Mouse (Mus musculus) G1E (cell line): ENCODE measurements around the gene Olfr48. TPM values are rescaled to one million over a fixed set of nuclear protein-coding genes. Genes with fewer than 3 reads are reported as not detected.

Experiments
- ATAC-seq: 2 replicates; pipeline ENCODE4 v1.8.0; 2016; ENCODE audit warnings: mild to moderate bottlenecking; ENCODE audit not compliant: insufficient number of reproducible peaks, poor library complexity, low FRiP score, severe bottlenecking; ENCODE audit errors: extremely low read depth
- DNase-seq: peaks from one replicate; pipeline ENCODE4 v3.0.0; 2012; ENCODE audit warnings: low spot score
- H3K27me3 ChIP-seq: 2 replicates; pipeline ENCODE4 v1.6.1; 2012; ENCODE audit warnings: mild to moderate bottlenecking, low read length, inconsistent platforms; ENCODE audit not compliant: insufficient read depth
- H3K36me3 ChIP-seq: replicated peaks from 2 replicates; pipeline ENCODE3; 2012; ENCODE audit warnings: mild to moderate bottlenecking, inconsistent platforms
- H3K4me1 ChIP-seq: 2 replicates; pipeline ENCODE4 v1.6.1; 2012; ENCODE audit warnings: low read depth, low read length, inconsistent platforms, mixed read lengths; ENCODE audit not compliant: insufficient read depth
- H3K4me3 ChIP-seq: 2 replicates; pipeline ENCODE4 v1.5.1; 2012; ENCODE audit warnings: low read depth, mild to moderate bottlenecking, inconsistent platforms, low read length, moderate library complexity, mixed read lengths
- H3K9me3 ChIP-seq: replicated peaks from 2 replicates; pipeline ENCODE4 v1.6.1; 2012; ENCODE audit warnings: inconsistent platforms
- CTCF ChIP-seq: IDR thresholded peaks from 2 replicates; pipeline ENCODE4 v1.5.1; 2012; ENCODE audit warnings: low read depth, low read length, inconsistent platforms, mixed read lengths
- GATA1 ChIP-seq: IDR thresholded peaks from 2 replicates; pipeline ENCODE4 v1.6.1; 2012; ENCODE audit warnings: borderline replicate concordance, low read length, inconsistent platforms, mixed read lengths
- GATA2 ChIP-seq: IDR thresholded peaks from 2 replicates; pipeline ENCODE4 v1.6.1; 2012; ENCODE audit warnings: low read depth, low read length, inconsistent platforms, borderline replicate concordance
- POLR2AphosphoS5 ChIP-seq: IDR thresholded peaks from 2 replicates; pipeline ENCODE4 v1.6.1; 2012; ENCODE audit warnings: low read depth, low read length, inconsistent platforms; ENCODE audit not compliant: insufficient replicate concordance
- TAL1 ChIP-seq: conservative IDR thresholded peaks from 2 replicates; pipeline ENCODE4 v1.6.1; 2012; ENCODE audit warnings: low read depth, low read length, inconsistent platforms, mixed read lengths
- polyA plus RNA-seq: library from polyadenylated mRNA; stranded (reverse); fragments of >175 nt; gene quantifications from 2 replicates; pipeline ENCODE4 v1.2.3, GENCODE M21; 2012
- total RNA-seq, 2 experiments: library from RNA; stranded (forward) in 1 of 2; stranded (reverse) in 1 of 2; fragments of 200-1000 nt in 1 of 2; fragments of >200 nt in 1 of 2; fragmentation: Nextera tagmentation in 1 of 2; gene quantifications; 2 replicates each; pipeline ENCODE4 v1.2.3; 2014 to 2017

Olfr48 gene
- total and polyA plus RNA-seq, 3 experiments: not detected

- Histone ChIP-seq H3K4me3 (peak overlapping the region; percentile 7; the same call in 1 of the 2 replicates), H3K4me1 (no peaks in the 10 kb centered on the region), H3K36me3 (no peaks in the 10 kb centered on the region), H3K9me3 (peaks cover 10% of the 10 kb centered on the region), H3K27me3 (no peaks in the 10 kb centered on the region)
- TF ChIP-seq TAL1 (no peak), CTCF (no peak), POLR2AphosphoS5 (no peak), GATA2 (no peak), GATA1 (no peak)
- ATAC-seq (no peak), DNase-seq (no peak)
Measured at GRCm38 (mm10) chr2:89810751-89811150, 37.3 kb downstream of the Olfr48 start.

GRCm38 (mm10) chr2:89799583-89799982, 48.4 kb downstream of the Olfr48 start:
- H3K4me1 ChIP-seq: no peaks in the 10 kb centered on the region
- DNase-seq (no peak), ATAC-seq (no peak)
- no peak for TF ChIP-seq CTCF
- TF ChIP-seq GATA2: no peak
- TF ChIP-seq GATA1: no peak
- TF ChIP-seq POLR2AphosphoS5: no peak
- no peak for TF ChIP-seq TAL1
- H3K36me3 ChIP-seq: no peaks in the 10 kb centered on the region
- H3K9me3 ChIP-seq: peaks cover 7% of the 10 kb centered on the region
- H3K4me3 ChIP-seq: no peak overlapping the region
- H3K27me3 ChIP-seq: no peaks in the 10 kb centered on the region

GRCm38 (mm10) chr2:89793519-89793918, 54.5 kb downstream of the Olfr48 start, which contains the start of gene Olfr1254:
TSS of gene Olfr1254 (minus strand) at chr2:89793619.
- H3K4me3 ChIP-seq: no peak within 1 kb of the TSS
- no peaks in the 10 kb centered on the region for H3K4me1 ChIP-seq
- ATAC-seq: no peak
- no peaks in the 10 kb centered on the region for H3K36me3 ChIP-seq
- DNase-seq: no peak
- H3K9me3 ChIP-seq: peaks cover 2% of the 10 kb centered on the region; the same call in 1 of the 2 replicates
- no peak for TF ChIP-seq CTCF
- no peak for TF ChIP-seq TAL1
- no peak for TF ChIP-seq GATA1
- no peak for TF ChIP-seq GATA2
- no peak for TF ChIP-seq POLR2AphosphoS5
- no peaks in the 10 kb centered on the region for H3K27me3 ChIP-seq

Other genes with a start within 250 kb of the Olfr48 start
- not detected in 2 replicates for gene Olfr1247, start 234.1 kb downstream of the Olfr48 start, total RNA-seq (2014; fragmentation: Nextera tagmentation)
- gene Olfr1247, start 234.1 kb downstream of the Olfr48 start, total RNA-seq (2017): 0.06 and 0.22 TPM in 2 replicates
- gene Olfr1247, start 234.1 kb downstream of the Olfr48 start, polyA plus RNA-seq: not detected in 2 replicates
- not detected in 2 replicates for gene Olfr1248, start 230.0 kb downstream of the Olfr48 start, total RNA-seq (2014; fragmentation: Nextera tagmentation)
- gene Olfr1248, start 230.0 kb downstream of the Olfr48 start, total RNA-seq (2017): 0.17 TPM in 1 of 2 replicates, not detected in the other
- not detected in 2 replicates for gene Olfr1248, start 230.0 kb downstream of the Olfr48 start, polyA plus RNA-seq
- gene Olfr1249, start 213.2 kb downstream of the Olfr48 start, total RNA-seq (2014; fragmentation: Nextera tagmentation): not detected in 2 replicates
- not detected in 2 replicates for gene Olfr1249, start 213.2 kb downstream of the Olfr48 start, total RNA-seq (2017)
- not detected in 2 replicates for gene Olfr1249, start 213.2 kb downstream of the Olfr48 start, polyA plus RNA-seq
- not detected in 2 replicates for gene Olfr1250, start 186.7 kb downstream of the Olfr48 start, total RNA-seq (2014; fragmentation: Nextera tagmentation)
- 0.12 and 0.27 TPM in 2 replicates for gene Olfr1250, start 186.7 kb downstream of the Olfr48 start, total RNA-seq (2017)
- not detected in 2 replicates for gene Olfr1250, start 186.7 kb downstream of the Olfr48 start, polyA plus RNA-seq
- not detected in 2 replicates for gene Olfr1251, start 176.3 kb downstream of the Olfr48 start, total RNA-seq (2014; fragmentation: Nextera tagmentation)
- not detected in 2 replicates for gene Olfr1251, start 176.3 kb downstream of the Olfr48 start, total RNA-seq (2017)
- not detected in 2 replicates for gene Olfr1251, start 176.3 kb downstream of the Olfr48 start, polyA plus RNA-seq
- not detected in 2 replicates for gene Olfr1252, start 123.2 kb downstream of the Olfr48 start, total RNA-seq (2014; fragmentation: Nextera tagmentation)
- 0.06 and 0.11 TPM in 2 replicates for gene Olfr1252, start 123.2 kb downstream of the Olfr48 start, total RNA-seq (2017)
- not detected in 2 replicates for gene Olfr1252, start 123.2 kb downstream of the Olfr48 start, polyA plus RNA-seq
- gene Olfr1253, start 91.1 kb downstream of the Olfr48 start, total RNA-seq (2014; fragmentation: Nextera tagmentation): not detected in 2 replicates
- 0.06 and 0.16 TPM in 2 replicates for gene Olfr1253, start 91.1 kb downstream of the Olfr48 start, total RNA-seq (2017)
- gene Olfr1253, start 91.1 kb downstream of the Olfr48 start, polyA plus RNA-seq: not detected in 2 replicates
- gene Olfr1254, start 54.6 kb downstream of the Olfr48 start, total RNA-seq (2014; fragmentation: Nextera tagmentation): not detected in 2 replicates
- 0.22 TPM in 1 of 2 replicates, not detected in the other for gene Olfr1254, start 54.6 kb downstream of the Olfr48 start, total RNA-seq (2017)
- gene Olfr1254, start 54.6 kb downstream of the Olfr48 start, polyA plus RNA-seq: not detected in 2 replicates
- gene Olfr1255, start 36.2 kb downstream of the Olfr48 start, total RNA-seq (2014; fragmentation: Nextera tagmentation): not detected in 2 replicates
- not detected in 2 replicates for gene Olfr1255, start 36.2 kb downstream of the Olfr48 start, total RNA-seq (2017)
- not detected in 2 replicates for gene Olfr1255, start 36.2 kb downstream of the Olfr48 start, polyA plus RNA-seq
- gene Olfr1256, start 6.7 kb downstream of the Olfr48 start, total RNA-seq (2014; fragmentation: Nextera tagmentation): not detected in 2 replicates
- 0.06 and 0.11 TPM in 2 replicates for gene Olfr1256, start 6.7 kb downstream of the Olfr48 start, total RNA-seq (2017)
- gene Olfr1256, start 6.7 kb downstream of the Olfr48 start, polyA plus RNA-seq: not detected in 2 replicates
- not detected in 2 replicates for gene Olfr1257, start 30.2 kb upstream of the Olfr48 start, total RNA-seq (2014; fragmentation: Nextera tagmentation)
- gene Olfr1257, start 30.2 kb upstream of the Olfr48 start, total RNA-seq (2017): 0.16 TPM in 1 of 2 replicates, not detected in the other
- not detected in 2 replicates for gene Olfr1257, start 30.2 kb upstream of the Olfr48 start, polyA plus RNA-seq
- gene Olfr1258, start 79.1 kb upstream of the Olfr48 start, total RNA-seq (2014; fragmentation: Nextera tagmentation): not detected in 2 replicates
- gene Olfr1258, start 79.1 kb upstream of the Olfr48 start, total RNA-seq (2017): 0.11 and 0.12 TPM in 2 replicates
- gene Olfr1258, start 79.1 kb upstream of the Olfr48 start, polyA plus RNA-seq: not detected in 2 replicates
- gene Olfr1259, start 100.5 kb upstream of the Olfr48 start, total RNA-seq (2014; fragmentation: Nextera tagmentation): not detected in 2 replicates
- gene Olfr1259, start 100.5 kb upstream of the Olfr48 start, total RNA-seq (2017): 0.05 and 0.17 TPM in 2 replicates
- not detected in 2 replicates for gene Olfr1259, start 100.5 kb upstream of the Olfr48 start, polyA plus RNA-seq
- not detected in 2 replicates for gene Olfr1260, start 126.1 kb upstream of the Olfr48 start, total RNA-seq (2014; fragmentation: Nextera tagmentation)
- gene Olfr1260, start 126.1 kb upstream of the Olfr48 start, total RNA-seq (2017): 0.06 and 0.11 TPM in 2 replicates
- gene Olfr1260, start 126.1 kb upstream of the Olfr48 start, polyA plus RNA-seq: not detected in 2 replicates
- gene Olfr1261, start 143.0 kb upstream of the Olfr48 start, total RNA-seq (2014; fragmentation: Nextera tagmentation): not detected in 2 replicates
- 0.35 and 0.76 TPM in 2 replicates for gene Olfr1261, start 143.0 kb upstream of the Olfr48 start, total RNA-seq (2017)
- gene Olfr1261, start 143.0 kb upstream of the Olfr48 start, polyA plus RNA-seq: not detected in 2 replicates
- gene Olfr1262, start 151.9 kb upstream of the Olfr48 start, total RNA-seq (2014; fragmentation: Nextera tagmentation): not detected in 2 replicates
- 0.06 and 0.11 TPM in 2 replicates for gene Olfr1262, start 151.9 kb upstream of the Olfr48 start, total RNA-seq (2017)
- gene Olfr1262, start 151.9 kb upstream of the Olfr48 start, polyA plus RNA-seq: not detected in 2 replicates
- gene Olfr1263, start 163.9 kb upstream of the Olfr48 start, total RNA-seq (2014; fragmentation: Nextera tagmentation): not detected in 2 replicates
- gene Olfr1263, start 163.9 kb upstream of the Olfr48 start, total RNA-seq (2017): 0.06 and 0.11 TPM in 2 replicates
- not detected in 2 replicates for gene Olfr1263, start 163.9 kb upstream of the Olfr48 start, polyA plus RNA-seq
- gene Olfr1264, start 177.4 kb upstream of the Olfr48 start, total RNA-seq (2014; fragmentation: Nextera tagmentation): not detected in 2 replicates
- gene Olfr1264, start 177.4 kb upstream of the Olfr48 start, total RNA-seq (2017): 0.06 and 0.22 TPM in 2 replicates
- gene Olfr1264, start 177.4 kb upstream of the Olfr48 start, polyA plus RNA-seq: not detected in 2 replicates
- gene Olfr1265, start 187.1 kb upstream of the Olfr48 start, total RNA-seq (2014; fragmentation: Nextera tagmentation): not detected in 2 replicates
- gene Olfr1265, start 187.1 kb upstream of the Olfr48 start, total RNA-seq (2017): 0.38 TPM in 1 of 2 replicates, not detected in the other
- gene Olfr1265, start 187.1 kb upstream of the Olfr48 start, polyA plus RNA-seq: not detected in 2 replicates
- gene Olfr140, start 215.4 kb upstream of the Olfr48 start, total RNA-seq (2014; fragmentation: Nextera tagmentation): not detected in 2 replicates
- gene Olfr140, start 215.4 kb upstream of the Olfr48 start, total RNA-seq (2017): 0.05 and 0.12 TPM in 2 replicates
- gene Olfr140, start 215.4 kb upstream of the Olfr48 start, polyA plus RNA-seq: not detected in 2 replicates